Mouse (Mus musculus): ENCODE results near the gene Dnmt1. TPM values are rescaled to one million over a fixed set of nuclear protein-coding genes. Genes with fewer than 3 reads are reported as not detected.

Gene Dnmt1
- polyA plus RNA-seq, 1 experiment: 18.3 TPM

DNA sequence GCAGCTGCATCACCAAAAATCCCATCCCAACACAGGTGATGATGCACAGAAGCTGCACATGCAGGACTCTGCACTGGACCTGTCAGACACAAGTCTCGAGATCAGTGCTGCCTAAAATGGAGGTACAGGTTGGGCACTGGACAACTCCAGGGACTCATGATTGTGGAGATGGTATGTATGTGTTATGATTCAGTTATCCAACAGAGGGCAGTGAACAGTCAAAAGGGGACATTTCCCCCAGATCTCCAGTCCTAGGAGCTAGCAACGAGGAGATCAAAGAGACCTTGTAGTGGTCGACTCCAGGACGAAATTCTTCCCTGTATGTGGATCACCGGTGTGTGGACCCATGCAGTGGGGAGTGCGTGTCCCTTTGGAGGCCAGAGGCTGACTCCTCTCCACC lies 99.8 kb downstream of the Dnmt1 start:
- no peaks in the 10 kb centered on the region for H3K36me3 ChIP-seq (ENCODE audit: control insufficient read depth, insufficient read depth, low read length)
- no peak overlapping the region for H3K27ac ChIP-seq (ENCODE audit: control insufficient read depth, insufficient read depth, low read depth, low read length)
- no peaks in the 10 kb centered on the region for H3K4me1 ChIP-seq (ENCODE audit: control insufficient read depth, insufficient read depth, low read length)
- no peaks in the 10 kb centered on the region for H3K27me3 ChIP-seq (ENCODE audit: control insufficient read depth, insufficient read depth, low read length)
- TF ChIP-seq CTCF (IDR thresholded peaks at IDR 0.05; ENCODE audit: control insufficient read depth, insufficient read depth, insufficient replicate concordance, low read depth, low read length) (no peak), POLR2A (IDR thresholded peaks at IDR 0.05; ENCODE audit: control insufficient read depth, low read depth, low read length) (no peak)
- H3K4me3 ChIP-seq (ENCODE audit: control insufficient read depth, low read depth, low read length): no peak overlapping the region

Other genes starting within 250 kb of the Dnmt1 start
- 3.2 and 3.4 TPM in 2 replicates for gene Olfm2, start 213.5 kb downstream of the Dnmt1 start, polyA plus RNA-seq (2012; rRNA removed)
- gene Col5a3, start 144.8 kb downstream of the Dnmt1 start, polyA plus RNA-seq (2012; rRNA removed): 0.62 and 1.0 TPM in 2 replicates
- not detected in 2 replicates for gene Rdh8, start 141.4 kb downstream of the Dnmt1 start, polyA plus RNA-seq (2012; rRNA removed)
- 2.6 and 3.1 TPM in 2 replicates for gene A230050P20Rik, start 91.2 kb downstream of the Dnmt1 start, polyA plus RNA-seq (2012; rRNA removed)
- 0.88 and 1.1 TPM in 2 replicates for gene Angptl6, start 80.2 kb downstream of the Dnmt1 start, polyA plus RNA-seq (2012; rRNA removed)
- 28.4 and 32.2 TPM in 2 replicates for gene Ppan, start 71.7 kb downstream of the Dnmt1 start, polyA plus RNA-seq (2012; rRNA removed)
- gene Eif3g, start 61.3 kb downstream of the Dnmt1 start, polyA plus RNA-seq (2012; rRNA removed): 223 and 282 TPM in 2 replicates
- gene S1pr2, start 16.9 kb upstream of the Dnmt1 start, polyA plus RNA-seq (2012; rRNA removed): 0.70 and 0.87 TPM in 2 replicates
- 45.1 and 51.5 TPM in 2 replicates for gene Mrpl4, start 42.9 kb upstream of the Dnmt1 start, polyA plus RNA-seq (2012; rRNA removed)
- gene Icam1, start 56.1 kb upstream of the Dnmt1 start, polyA plus RNA-seq (2012; rRNA removed): 1.8 TPM in 2 replicates
- gene Icam4, start 69.5 kb upstream of the Dnmt1 start, polyA plus RNA-seq (2012; rRNA removed): 0.21 and 0.30 TPM in 2 replicates
- gene Icam5, start 72.2 kb upstream of the Dnmt1 start, polyA plus RNA-seq (2012; rRNA removed): 4.0 and 4.2 TPM in 2 replicates
- gene Zglp1, start 107.2 kb upstream of the Dnmt1 start, polyA plus RNA-seq (2012; rRNA removed): 1.7 and 2.4 TPM in 2 replicates
- 0.11 and 0.36 TPM in 2 replicates for gene Gm49373, start 113.2 kb upstream of the Dnmt1 start, polyA plus RNA-seq (2012; rRNA removed)
- 26.1 and 28.7 TPM in 2 replicates for gene Fdx1l, start 113.7 kb upstream of the Dnmt1 start, polyA plus RNA-seq (2012; rRNA removed)
- 5.1 and 5.3 TPM in 2 replicates for gene Gm38431, start 132.1 kb upstream of the Dnmt1 start, polyA plus RNA-seq (2012; rRNA removed)
- gene Raver1, start 132.1 kb upstream of the Dnmt1 start, polyA plus RNA-seq (2012; rRNA removed): 71.1 and 78.7 TPM in 2 replicates
- gene Tyk2, start 171.4 kb upstream of the Dnmt1 start, polyA plus RNA-seq (2012; rRNA removed): 11.4 and 12.5 TPM in 2 replicates
- 38.1 and 40.6 TPM in 2 replicates for gene Cdc37, start 190.1 kb upstream of the Dnmt1 start, polyA plus RNA-seq (2012; rRNA removed)
- 80.2 and 82.0 TPM in 2 replicates for gene Pde4a, start 205.8 kb upstream of the Dnmt1 start, polyA plus RNA-seq (2012; rRNA removed)